Mouse (Mus musculus) heart, postnatal 25 days (tissue): ENCODE measurements around the gene Qrsl1. TPM values are rescaled to one million over a fixed set of nuclear protein-coding genes. Genes with fewer than 3 reads are reported as not detected.

Source experiments
- total RNA-seq, 2 experiments: library from RNA; stranded (reverse); gene quantifications; 2 replicates each; pipeline ENCODE4 v1.2.3; 2021

The Qrsl1 gene
- total RNA-seq, 2 experiments from 2014 or later, result 27.4 to 32.1 TPM

Other genes with a start within 250 kb of the Qrsl1 start
- 10 to 100 TPM; 61.6 to 72.4 TPM for gene Rtn4ip1, start 62 bp upstream of the Qrsl1 start, total RNA-seq
- gene Crybg1, start 247.1 kb upstream of the Qrsl1 start, total RNA-seq, result 1 to 10 TPM; 2.1 to 3.1 TPM